Mouse (Mus musculus) kidney, adult 2 months (tissue): ENCODE data around the gene Lgr6. TPM values are rescaled to one million over a fixed set of nuclear protein-coding genes. Genes with fewer than 3 reads are reported as not detected.

Experiments
- DNase-seq: peaks from one replicate; pipeline ENCODE4 v3.0.0; 2021
- H3K27ac ChIP-seq: fragments of 200-500 bp; 2 replicates; pipeline ENCODE4 v1.5.1; 2012; ENCODE audit warnings: low read depth, low read length, control low read depth, inconsistent platforms; ENCODE audit not compliant: insufficient read depth
- H3K27me3 ChIP-seq: fragments of 200-500 bp; replicated peaks from 2 replicates; pipeline ENCODE4 v1.6.1; 2012; ENCODE audit warnings: mild to moderate bottlenecking, moderate library complexity, low read length, inconsistent platforms; ENCODE audit not compliant: control insufficient read depth, insufficient read depth
- H3K36me3 ChIP-seq: fragments of 200-500 bp; 2 replicates; pipeline ENCODE4 v1.6.1; 2012; ENCODE audit warnings: mild to moderate bottlenecking, moderate library complexity, low read length, inconsistent platforms; ENCODE audit not compliant: control insufficient read depth, insufficient read depth
- H3K4me1 ChIP-seq: fragments of 200-500 bp; 2 replicates; pipeline ENCODE4 v1.6.1; 2011; ENCODE audit warnings: low read length; ENCODE audit not compliant: control insufficient read depth, insufficient read depth
- H3K4me3 ChIP-seq: fragments of 200-500 bp; 2 replicates; pipeline ENCODE4 v1.5.1; 2011; ENCODE audit warnings: mild to moderate bottlenecking, low read depth, low read length, control low read depth; ENCODE audit not compliant: insufficient read depth
- CTCF ChIP-seq: fragments of 200-500 bp; conservative IDR thresholded peaks from 2 replicates; pipeline ENCODE4 v1.5.1; 2011; ENCODE audit warnings: low read depth, mild to moderate bottlenecking, control low read depth, low read length, moderate library complexity, mixed read lengths; ENCODE audit not compliant: insufficient read depth, insufficient read length
- POLR2A ChIP-seq: fragments of 200-500 bp; IDR thresholded peaks from one replicate; pipeline ENCODE4 v1.6.1; 2011; ENCODE audit warnings: low read depth, low read length, control low read depth
- WGBS: fragments of 180-500 bp; shearing (Covaris S2); methylation state at CpG from one replicate; pipeline ENCODE4 v1.1.7; 2018; 5-methylcytosine and 5-hydroxymethylcytosine counted together
- polyA plus RNA-seq: library from polyadenylated mRNA; depleted of rRNA; stranded (reverse); fragments of >200 nt; gene quantifications from 2 replicates; pipeline ENCODE4 v1.2.3, GENCODE M21; 2012

The Lgr6 gene
- polyA plus RNA-seq, 1 experiment = 0.75 TPM

- WGBS = 73% methylated on average over 9 of the region's 9 CpGs
- no peaks in the 10 kb centered on the region for H3K4me1 ChIP-seq
- H3K4me3 ChIP-seq = no peak overlapping the region
- H3K36me3 ChIP-seq = no peaks in the 10 kb centered on the region
- DNase-seq = no peak
- no peak overlapping the region for H3K27ac ChIP-seq
- H3K27me3 ChIP-seq = no peaks in the 10 kb centered on the region; the same call in 1 of the 2 replicates
- no peak for TF ChIP-seq CTCF
- TF ChIP-seq POLR2A = no peak
These were observed 21.6 kb downstream of the Lgr6 start for GRCm38 (mm10) chr1:135083465-135083864.

GRCm38 (mm10) chr1:135082267-135082666 lies 22.8 kb downstream of the Lgr6 start:
- H3K36me3 ChIP-seq = no peaks in the 10 kb centered on the region
- H3K4me1 ChIP-seq = no peaks in the 10 kb centered on the region
- TF ChIP-seq CTCF (no peak), POLR2A (no peak)
- H3K27ac ChIP-seq = no peak overlapping the region
- DNase-seq = no peak
- no peaks in the 10 kb centered on the region; the same call in 1 of the 2 replicates for H3K27me3 ChIP-seq
- H3K4me3 ChIP-seq = no peak overlapping the region
- 71% methylated on average over 3 of the region's 3 CpGs for WGBS

- Histone ChIP-seq H3K4me3 (no peak overlapping the region), H3K36me3 (no peaks in the 10 kb centered on the region), H3K27me3 (no peaks in the 10 kb centered on the region), H3K27ac (no peak overlapping the region), H3K4me1 (no peaks in the 10 kb centered on the region)
- WGBS = 60% methylated on average over 2 of the region's 2 CpGs
- DNase-seq = no peak
- TF ChIP-seq CTCF (no peak), POLR2A (no peak)
These were observed 26.1 kb downstream of the Lgr6 start for GRCm38 (mm10) chr1:135079021-135079420.

GRCm38 (mm10) chr1:135076470-135076869 lies 28.6 kb downstream of the Lgr6 start:
- no peaks in the 10 kb centered on the region for H3K4me1 ChIP-seq
- no peak for DNase-seq
- no peaks in the 10 kb centered on the region for H3K36me3 ChIP-seq
- H3K27me3 ChIP-seq = no peaks in the 10 kb centered on the region
- H3K4me3 ChIP-seq = no peak overlapping the region
- TF ChIP-seq CTCF = no peak
- TF ChIP-seq POLR2A = no peak
- H3K27ac ChIP-seq = no peak overlapping the region
- WGBS = 64% methylated on average over 5 of the region's 5 CpGs

GRCm38 (mm10) chr1:135075270-135075669 lies 29.8 kb downstream of the Lgr6 start:
- WGBS = 80% methylated on average over 1 of the region's 1 CpGs
- Histone ChIP-seq H3K4me1 (no peaks in the 10 kb centered on the region), H3K36me3 (no peaks in the 10 kb centered on the region), H3K27ac (no peak overlapping the region), H3K4me3 (no peak overlapping the region), H3K27me3 (no peaks in the 10 kb centered on the region)
- DNase-seq = no peak
- TF ChIP-seq CTCF (no peak), POLR2A (no peak)

- DNase-seq = no peak
- Histone ChIP-seq H3K27me3 (no peaks in the 10 kb centered on the region), H3K36me3 (no peaks in the 10 kb centered on the region), H3K4me1 (no peaks in the 10 kb centered on the region), H3K27ac (no peak overlapping the region), H3K4me3 (no peak overlapping the region)
- WGBS = 65% methylated on average over 5 of the region's 5 CpGs
- TF ChIP-seq CTCF = no peak
- no peak for TF ChIP-seq POLR2A
These were observed 32.4 kb downstream of the Lgr6 start for GRCm38 (mm10) chr1:135072643-135073042.

GRCm38 (mm10) chr1:135069841-135070240 lies 35.2 kb downstream of the Lgr6 start:
- no peaks in the 10 kb centered on the region for H3K27me3 ChIP-seq
- no peak overlapping the region for H3K4me3 ChIP-seq
- no peaks in the 10 kb centered on the region for H3K4me1 ChIP-seq
- no peak for DNase-seq
- H3K27ac ChIP-seq = no peak overlapping the region
- H3K36me3 ChIP-seq = no peaks in the 10 kb centered on the region
- TF ChIP-seq POLR2A (no peak), CTCF (no peak)
- WGBS = 44% methylated on average over 8 of the region's 8 CpGs

GRCm38 (mm10) chr1:135064525-135064924 lies 40.6 kb downstream of the Lgr6 start:
- DNase-seq = no peak
- no peaks in the 10 kb centered on the region for H3K36me3 ChIP-seq
- no peaks in the 10 kb centered on the region for H3K4me1 ChIP-seq
- H3K4me3 ChIP-seq = no peak overlapping the region
- 97% methylated on average over 2 of the region's 2 CpGs for WGBS
- no peaks in the 10 kb centered on the region for H3K27me3 ChIP-seq
- H3K27ac ChIP-seq = no peak overlapping the region
- TF ChIP-seq POLR2A (no peak), CTCF (no peak)
